Mouse (Mus musculus) urinary bladder, postnatal 36 days (tissue): Measurements from ENCODE around the gene Ms4a5.
"Not testable (repeated sequence)": the region's sequence is repeated elsewhere in the genome, so short reads cannot be mapped to it uniquely, and the experiment has no call there.

ENCODE experiments used
- DNase-seq, 2 experiments: peaks; one replicate each; pipeline ENCODE4 v3.0.0; 2022; ENCODE audit warnings: low spot score in 2 of 2, mixed read lengths in 1 of 2

The Ms4a5 gene

DNA sequence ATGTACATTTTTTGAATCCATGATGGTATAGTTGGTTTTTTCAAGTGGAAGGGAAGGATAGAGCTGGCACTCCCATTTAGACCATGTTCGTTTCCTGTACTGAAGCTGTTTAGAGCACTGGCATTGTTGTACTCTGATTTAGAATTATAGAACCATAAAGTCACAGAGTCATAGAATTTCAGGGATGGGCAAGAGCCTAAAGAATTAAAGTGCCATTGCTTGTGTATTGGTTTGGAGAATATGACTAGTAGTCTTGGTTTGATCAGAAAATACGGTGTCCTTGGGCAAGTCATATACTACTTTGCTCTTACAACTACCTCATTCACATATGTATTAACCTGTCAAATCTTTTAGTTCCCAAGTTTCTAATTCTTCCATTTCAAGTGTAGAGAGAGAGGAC lies at the start of gene Ms4a5:
Ms4a5 (minus strand) TSS at position 101 of the 400 bp plus-strand sequence.
- DNase-seq, result no peak

DNA sequence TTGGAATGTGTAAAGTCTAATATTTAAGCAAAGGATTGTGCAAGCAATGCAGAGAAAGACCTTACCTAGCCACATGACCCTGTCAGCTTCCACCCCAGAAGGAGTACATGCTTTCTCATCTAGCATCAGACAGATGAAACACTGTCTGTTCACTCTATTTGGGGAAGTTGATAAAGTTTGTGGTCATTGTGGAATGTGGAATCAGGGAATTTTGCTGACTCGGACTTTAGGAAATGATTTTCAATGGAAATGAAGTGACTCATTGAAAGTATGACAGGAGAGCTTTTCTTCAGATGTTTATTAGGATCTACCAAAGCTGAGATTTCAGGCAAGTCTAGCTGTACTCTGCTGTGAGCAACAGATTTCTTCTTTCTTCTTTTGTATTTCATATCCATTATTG lies 37.5 kb upstream of the Ms4a5 start:
- DNase-seq, result no peak

DNA sequence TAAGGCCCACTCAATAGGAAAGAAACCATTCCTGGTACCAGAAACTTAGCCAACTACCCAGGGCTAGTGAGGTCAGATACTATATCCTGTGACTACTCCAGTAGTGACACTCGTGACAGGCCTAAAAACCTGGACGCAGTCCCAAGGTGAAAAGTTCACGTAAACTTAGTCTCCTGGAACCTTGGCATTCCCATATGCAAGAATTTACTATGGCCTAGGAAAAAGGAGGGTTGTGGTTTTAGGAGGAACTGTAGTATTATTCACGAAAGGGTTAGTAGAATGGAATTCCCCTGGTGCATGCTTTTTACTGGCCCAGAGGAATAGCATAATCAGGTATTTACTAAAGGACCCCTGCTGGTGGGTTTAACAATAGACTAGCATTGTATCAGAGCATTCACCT lies 33.1 kb upstream of the Ms4a5 start:
- no peak for DNase-seq

DNA sequence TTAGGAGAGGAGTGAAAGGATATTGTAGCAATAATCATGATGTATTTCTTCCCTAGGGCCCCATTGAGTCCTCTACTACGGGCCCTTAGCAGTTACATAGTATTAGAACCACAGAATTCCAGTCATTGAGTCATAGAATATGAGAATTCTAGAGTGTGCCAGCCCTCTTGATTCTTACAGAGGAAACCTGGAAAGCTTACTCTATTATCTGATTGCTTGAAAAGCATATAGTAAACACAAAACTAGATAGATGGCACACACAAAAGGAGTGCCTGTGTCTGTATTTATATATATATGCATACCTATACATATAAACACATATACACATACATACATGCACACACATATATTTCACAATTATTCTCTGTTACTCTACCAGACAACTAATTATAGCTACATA lies 30.7 kb upstream of the Ms4a5 start, which contains the start of gene Ms4a14:
Ms4a14 (minus strand) TSS at position 101 of the 400 bp plus-strand sequence.
- no peak for DNase-seq

DNA sequence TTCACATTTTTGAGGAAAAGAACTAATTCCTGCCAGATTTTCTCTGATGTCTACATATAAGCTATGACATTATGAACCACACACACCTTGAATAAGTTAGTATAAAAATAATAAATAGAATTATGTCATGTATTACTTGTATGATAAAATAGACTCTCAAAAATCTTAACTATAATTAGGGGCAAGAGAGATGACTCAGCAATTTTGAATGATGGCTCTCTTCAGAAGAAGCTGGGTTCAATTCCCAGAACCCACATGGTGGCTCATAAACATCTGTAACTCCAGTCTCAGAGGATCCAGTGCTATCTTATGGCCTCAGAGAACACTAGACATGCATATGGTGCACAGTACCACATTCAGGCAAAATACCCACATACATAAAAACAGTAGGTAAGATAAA lies 25.2 kb upstream of the Ms4a5 start:
- no peak for DNase-seq

DNA sequence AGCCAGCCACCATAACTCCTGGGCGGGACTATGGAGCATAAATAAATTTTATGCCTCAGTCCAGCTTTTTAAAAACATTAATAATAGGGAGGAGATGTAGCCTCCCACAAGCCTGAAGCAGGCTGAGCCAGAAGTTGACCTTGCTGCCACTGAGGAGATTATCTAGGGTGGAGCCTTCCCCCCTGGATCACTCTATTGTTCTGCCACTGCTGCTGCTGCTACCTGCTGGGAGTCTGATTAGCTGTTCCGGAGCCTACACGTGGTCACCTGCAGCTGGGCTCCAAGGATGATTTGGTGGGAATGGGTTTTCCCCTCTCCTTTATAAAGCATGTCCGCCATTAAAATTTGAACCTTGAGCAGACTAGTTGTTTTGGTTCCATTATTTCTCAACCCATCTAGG lies 15.9 kb upstream of the Ms4a5 start:
- not testable (repeated sequence) for DNase-seq

DNA sequence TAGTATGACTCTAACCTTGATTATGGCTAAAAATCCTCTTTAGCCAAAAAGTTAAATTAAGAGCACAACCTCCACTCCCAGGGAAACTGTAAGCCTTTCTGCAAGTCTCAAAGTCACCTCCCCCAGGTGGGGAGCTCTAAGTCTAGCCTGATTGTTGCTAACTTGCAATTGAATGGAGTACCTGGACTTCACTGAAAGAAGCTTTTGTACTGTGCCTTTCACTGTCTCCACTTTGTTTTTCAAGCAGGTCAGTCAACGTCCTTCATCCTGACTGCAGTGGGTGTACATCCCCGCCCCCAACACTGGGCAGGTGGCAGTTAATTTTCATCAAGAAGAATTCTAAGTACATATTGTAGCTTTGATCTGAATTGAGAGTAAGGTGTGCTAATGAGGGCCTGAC lies 15.3 kb upstream of the Ms4a5 start:
- no peak for DNase-seq

DNA sequence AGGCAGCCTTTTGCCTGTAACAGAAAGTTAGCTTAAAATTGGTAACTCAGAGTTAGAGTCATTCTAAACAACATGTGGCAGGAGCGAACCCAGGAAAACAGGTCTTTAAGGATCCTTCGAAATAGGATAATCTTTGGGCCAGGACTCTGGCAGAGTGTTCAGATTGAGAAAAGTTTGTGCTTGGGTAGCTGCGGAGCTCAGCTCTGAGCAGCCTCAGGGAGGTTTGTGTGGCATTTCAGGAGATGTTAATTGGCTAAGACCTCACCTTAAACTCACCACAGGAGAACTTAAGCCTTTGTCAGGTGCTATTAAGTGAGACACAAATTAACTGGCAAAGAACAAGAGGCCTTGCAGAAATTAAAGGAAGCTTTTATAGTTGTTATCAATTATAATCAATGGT lies 9.9 kb upstream of the Ms4a5 start:
- not testable (repeated sequence) for DNase-seq

DNA sequence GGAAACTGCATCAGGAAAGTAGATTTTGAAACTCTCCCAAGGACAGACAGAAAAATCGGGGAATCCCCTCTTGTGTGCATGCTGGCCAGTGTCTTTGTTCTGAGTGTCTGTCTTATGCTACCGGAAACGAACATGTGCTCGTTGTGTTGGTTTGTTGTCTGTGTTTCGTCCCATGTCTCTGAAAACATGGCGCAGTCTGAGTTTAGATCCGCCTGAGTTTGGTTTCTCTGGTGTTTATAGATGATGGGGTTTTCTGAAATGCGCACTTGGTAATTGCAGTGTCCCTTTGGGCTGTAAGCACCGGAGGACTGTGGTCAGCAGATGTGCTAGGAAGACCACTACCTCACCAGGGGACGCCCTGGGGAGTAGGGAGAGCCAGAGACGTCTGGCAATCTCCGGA lies 9.3 kb upstream of the Ms4a5 start:
- no peak for DNase-seq

DNA sequence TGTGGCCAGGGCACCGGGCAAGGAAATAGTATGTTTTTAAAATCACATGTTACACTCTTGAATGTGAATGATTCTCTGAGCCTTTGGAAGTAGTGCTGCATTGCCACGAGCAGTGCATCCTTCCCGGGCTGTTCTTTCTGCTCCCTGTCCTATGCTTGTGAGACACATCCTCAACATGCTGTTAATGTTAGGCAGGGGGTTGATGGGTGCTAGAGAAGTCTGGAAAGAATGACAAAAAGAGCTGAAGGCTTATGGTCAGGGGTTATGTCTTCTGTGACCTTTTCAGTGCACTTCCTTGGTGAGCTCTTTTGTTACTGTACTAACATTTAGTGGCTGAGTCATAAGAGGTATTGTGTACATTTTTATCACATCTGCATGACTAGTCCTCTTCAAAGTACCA lies 3.5 kb downstream of the Ms4a5 start:
- no peak for DNase-seq

DNA sequence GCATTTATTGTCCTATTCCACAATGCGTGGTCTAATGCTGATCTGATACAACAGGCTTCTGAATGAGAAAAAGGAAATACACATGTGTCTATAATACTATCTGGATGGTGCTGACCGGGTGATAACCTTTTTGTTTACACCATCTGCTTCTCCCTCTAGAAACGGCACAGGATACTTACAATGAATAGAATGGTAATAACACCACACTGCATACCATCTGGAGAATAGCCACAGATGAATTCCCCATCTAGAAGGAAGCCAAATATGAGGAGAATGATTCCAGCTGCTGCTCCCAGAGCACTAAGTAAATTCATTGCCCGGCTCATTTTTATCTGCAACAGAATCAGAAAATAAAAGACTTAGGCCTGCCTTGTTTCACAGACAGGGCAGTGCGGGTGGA lies 7.2 kb downstream of the Ms4a5 start:
- no peak for DNase-seq

DNA sequence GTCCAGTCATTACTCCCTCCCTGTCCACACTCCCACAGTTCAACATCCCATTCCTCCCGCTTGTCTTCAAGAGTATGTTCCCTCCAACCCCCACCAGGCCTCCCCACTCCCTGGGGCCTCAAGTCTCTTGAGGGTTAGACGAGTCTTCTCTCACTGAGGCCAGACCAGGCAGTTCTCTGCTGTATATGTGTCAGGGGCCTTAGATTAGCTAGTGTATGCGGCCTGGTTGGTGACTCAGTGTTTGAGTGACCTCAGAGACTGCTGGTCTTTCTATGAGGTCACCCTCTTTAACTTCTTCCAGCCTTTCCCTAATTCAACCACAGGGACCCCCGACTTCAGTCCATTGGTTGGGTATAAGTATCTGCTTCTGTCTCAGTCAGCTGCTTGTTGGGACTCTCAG lies 16.7 kb downstream of the Ms4a5 start:
- no peak for DNase-seq

DNA sequence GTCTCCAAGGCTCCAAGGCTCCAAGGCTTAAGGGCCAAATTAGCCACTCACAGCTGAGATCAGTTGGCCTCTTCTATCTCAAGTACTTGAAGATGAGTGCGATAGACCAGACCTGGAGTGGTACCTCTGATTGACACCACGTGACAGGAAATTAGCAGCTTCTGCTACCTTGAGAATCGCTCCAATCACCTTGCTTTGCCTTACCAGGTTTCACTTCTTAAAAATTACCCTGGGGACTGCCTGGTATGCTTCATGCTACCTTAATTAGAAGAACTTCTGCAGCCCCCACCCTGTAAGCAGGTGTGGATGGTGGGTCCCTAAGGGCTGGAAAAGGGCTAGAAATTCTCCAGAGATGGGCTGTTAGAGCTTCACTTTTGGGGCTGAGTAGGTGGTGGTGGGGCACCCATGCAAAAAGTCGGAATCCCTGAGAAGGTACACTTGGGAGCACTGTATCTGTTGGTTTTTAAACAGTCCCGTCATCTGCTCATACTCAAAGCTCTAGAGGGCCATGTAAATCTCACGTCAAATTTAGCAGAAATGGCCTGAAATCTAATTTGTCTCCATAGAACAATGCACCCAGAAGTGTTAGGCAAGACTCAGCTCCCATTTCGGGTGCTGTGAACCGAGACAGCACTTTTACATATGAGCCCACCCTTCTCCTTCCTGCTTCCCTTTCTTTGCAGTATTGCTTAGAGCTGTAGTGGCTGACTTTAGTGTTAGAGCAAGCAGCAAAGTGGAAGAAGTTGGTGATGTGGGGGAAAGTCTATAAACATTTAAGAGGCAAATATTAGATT lies 17.4 kb downstream of the Ms4a5 start, which contains the start of gene Ms4a1:
Ms4a1 (minus strand) TSS at position 190 of the 794 bp plus-strand sequence.
- no peak for DNase-seq

DNA sequence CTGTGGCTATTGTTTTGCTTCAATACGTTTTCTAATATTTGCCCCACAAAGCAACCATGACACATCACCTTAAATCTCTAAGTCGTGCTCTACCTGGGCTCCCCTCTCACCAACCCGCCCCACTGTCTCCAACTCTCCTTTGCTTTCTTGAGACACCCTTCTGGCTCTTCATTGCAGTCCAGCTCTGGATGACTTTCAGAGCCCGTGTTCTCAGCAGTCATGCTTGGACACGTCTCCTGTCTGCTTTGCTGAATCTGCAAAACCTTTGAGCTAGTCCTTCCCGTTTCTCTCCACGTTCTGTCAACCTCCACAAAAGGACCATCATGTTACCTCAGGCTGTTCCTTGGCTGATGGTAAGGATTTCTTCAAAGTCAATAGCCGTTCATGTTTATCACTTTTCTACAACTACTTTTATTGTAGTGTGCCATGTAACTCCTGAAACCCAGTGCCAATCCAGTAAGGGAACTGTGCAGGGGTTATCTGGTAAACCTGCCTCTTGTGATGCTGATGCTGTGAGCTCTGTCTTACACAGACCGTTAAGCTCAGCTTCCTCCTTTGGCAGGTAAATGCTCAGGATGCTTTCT lies 19.0 kb downstream of the Ms4a5 start:
- no peak for DNase-seq

DNA sequence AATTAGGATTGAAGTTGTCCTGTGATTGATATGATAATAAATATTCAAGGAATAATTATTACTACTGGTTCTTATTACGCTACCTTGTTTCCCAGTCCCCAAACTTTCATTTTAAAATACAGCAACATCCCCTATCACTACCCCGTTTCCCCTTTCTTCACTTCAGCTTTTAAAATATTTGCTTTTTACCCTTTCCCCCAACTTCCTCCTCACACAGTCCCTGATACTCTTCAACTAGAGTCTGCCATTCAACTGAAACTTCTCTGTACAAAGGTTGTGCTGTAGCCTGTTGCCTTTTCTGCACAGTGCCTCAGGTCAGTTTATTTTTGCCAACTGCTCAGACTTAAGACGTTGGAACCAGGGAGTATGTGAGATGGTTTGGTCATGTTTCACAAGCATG lies 20.1 kb downstream of the Ms4a5 start:
- no peak for DNase-seq

DNA sequence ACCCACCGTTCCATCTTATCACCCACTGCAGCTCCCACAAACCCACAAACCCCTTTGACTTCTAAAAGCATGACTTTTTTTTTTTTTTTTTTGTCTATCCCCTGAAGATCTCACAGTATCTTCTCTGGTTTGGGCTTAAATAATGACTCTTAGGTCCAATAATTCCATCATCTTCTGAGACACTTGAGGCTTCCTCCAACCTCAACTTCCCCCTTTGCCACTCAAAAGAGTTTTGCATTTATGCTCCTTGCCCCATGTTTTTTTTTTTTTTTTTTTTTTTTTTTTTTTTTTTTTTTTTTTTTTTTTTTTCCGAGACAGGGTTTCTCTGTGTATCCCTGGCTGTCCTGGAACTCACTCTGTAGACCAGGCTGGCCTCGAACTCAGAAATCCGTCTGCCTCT lies 20.7 kb downstream of the Ms4a5 start:
- DNase-seq, result not testable (repeated sequence)

DNA sequence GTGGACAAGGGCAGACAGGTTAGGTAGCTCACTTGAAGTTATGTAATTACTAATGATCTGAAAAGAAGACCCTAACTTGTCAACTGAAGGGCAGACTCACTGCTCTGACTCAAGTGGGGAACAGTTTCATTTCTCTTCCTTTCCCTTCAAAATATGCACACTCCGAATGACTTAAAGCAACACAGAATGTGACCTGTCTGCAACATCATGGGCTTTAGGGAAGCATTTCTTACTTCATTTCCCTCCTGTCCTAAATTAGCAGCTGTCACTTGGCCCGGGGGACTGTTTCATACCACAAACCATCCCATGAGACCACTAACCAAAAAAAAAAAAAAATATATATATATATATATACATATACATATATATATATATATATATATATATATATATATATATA lies 22.2 kb downstream of the Ms4a5 start:
- DNase-seq, result no peak

DNA sequence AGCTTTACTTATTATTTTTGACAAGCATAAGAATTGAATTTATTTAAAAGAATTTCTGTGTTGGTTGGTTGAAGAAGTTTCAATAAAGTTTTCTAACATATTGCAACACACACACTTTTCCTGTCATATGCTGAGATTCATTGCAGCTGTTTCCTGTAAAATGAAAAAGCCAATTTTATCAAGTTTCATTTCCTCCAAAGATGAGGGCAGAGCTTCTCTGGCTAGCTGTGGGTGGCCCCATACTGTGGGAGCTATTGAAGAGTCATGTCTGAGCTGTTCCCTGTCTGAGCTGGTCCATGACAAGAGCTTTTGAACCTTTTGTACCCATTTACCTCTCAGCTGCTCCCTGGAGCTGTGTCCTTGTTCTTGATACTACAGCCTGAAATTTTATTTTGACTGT lies 39.4 kb downstream of the Ms4a5 start:
- no peak for DNase-seq

DNA sequence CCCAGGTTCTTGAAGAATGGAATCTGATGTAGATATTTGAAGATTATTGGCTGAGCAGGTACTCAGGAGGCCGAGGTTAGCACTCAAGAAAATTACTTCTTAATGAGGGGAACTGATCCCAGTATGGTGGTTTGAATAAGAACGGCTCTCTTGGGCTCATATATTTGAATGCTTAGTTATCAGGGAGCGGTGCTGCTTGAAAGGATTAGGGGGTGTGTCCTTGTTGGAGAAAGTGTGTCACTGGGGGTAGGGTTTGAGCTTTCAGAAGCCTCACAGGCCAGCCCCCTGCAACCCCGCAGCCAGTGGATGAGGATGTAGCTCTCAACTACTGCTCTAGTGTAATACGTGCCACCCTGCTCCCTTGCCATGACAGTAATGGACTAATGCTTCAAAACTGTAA lies 41.1 kb downstream of the Ms4a5 start:
- DNase-seq, result no peak

DNA sequence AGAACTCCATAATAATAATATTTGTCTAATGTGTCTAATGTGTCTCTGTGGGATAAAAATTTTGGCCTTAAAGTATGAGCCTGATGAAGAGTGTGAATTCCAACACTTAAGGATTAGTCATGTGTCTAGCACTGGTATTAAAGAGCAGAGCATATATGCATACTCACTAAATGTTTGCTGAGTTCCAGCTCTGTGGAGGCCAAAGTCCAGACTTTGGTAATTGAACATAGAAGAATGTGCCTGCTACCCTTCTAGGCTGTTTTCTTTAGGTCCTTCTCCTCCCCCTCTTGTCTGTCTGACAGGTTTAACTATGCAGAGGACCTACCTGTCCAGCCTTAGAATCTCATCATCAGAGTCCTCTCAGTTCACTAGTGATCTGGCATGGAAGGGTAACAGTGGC lies 47.9 kb downstream of the Ms4a5 start:
- no peak for DNase-seq

DNA sequence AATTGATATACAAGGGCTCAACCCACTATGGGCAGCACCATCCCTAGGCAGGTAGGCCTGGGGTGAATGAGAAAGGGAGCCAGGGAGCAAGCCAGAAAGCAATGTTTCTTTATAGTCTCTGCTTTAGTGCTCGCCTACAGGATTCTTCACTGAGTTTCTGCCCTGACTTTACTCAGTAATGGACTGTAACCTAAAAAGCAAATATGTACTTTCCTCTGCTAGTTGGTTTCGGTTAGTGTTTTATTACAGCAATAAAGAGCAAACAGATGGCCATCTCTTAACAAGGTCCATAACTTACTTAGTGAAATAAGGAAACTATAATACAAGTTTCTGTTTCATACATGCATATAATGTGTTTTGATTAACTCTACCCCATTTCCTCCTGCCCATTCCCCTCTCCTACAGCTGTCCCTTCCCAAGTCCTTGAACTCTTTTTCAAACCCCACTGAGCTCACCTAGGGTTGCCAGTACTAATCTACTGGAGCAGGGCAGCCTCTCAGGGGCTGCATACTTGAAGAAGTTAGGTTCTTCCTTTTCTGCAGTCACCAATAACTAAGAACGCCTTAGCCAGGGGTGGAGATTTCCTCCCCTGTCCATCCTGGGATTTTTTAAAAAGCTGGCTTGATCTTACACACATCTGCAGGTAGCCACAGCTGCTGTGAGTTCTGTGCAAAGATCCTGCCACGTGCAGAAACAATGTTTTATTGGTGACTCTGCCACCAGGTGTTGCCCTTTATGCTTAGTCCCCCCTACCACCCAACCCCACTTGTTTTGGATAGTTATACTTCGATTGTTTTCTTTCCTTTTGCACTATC lies 48.5 kb downstream of the Ms4a5 start:
- DNase-seq, result no peak

DNA sequence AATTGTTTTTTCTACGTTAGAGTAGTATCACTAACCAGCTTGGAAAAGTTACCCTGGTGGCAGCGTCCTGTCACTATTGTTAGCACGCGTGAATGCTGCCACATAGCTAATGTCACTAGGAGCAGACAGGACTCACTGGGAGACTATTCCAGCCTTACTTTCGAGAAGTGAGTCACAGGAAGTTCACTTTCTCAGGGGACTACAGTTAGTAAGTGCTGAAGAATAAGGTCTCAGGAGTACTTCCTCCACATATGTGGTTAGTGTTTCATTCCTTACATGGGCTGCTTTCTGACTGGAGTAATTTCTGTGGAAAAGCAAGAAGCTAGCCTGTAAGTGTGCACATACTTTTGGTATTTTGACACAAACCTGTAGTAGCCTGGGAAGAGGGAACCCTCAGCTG lies 49.4 kb downstream of the Ms4a5 start:
- DNase-seq, result no peak

DNA sequence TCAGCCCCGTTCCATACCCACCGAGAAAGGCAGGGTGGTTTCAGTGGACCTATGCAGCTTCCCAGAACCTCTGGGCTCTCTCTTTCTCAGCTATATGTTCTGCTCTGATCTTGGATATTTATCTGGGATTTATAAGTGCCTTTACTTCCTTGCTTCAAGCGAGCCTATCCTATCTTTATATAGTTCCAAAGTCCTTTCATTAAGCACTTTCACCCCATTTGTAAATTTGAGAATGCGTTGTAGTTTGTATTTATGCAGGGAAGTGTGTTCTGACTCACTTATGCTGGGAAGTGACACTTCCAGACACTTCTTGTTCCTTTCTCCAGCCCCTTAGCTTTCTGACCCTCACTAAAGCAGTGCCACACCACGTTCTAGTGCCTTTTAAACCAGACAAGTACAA lies 51.3 kb downstream of the Ms4a5 start, which contains the start of gene Ms4a12:
Ms4a12 (minus strand) TSS at position 101 of the 400 bp plus-strand sequence.
- DNase-seq, result no peak
